Mouse (Mus musculus) mouse embryonic stem cell (cell line): Measurements from ENCODE around the gene Psmc3.

Source experiments
- in situ Hi-C, 2 experiments: fragments of 300-500 bp; cut with MboI; formaldehyde crosslinking; loops; 1 replicate in 1 of 2; 3 replicates in 1 of 2; pipeline ENCODE4 v1.14.3; 2019 to 2020; ENCODE audit warnings: low sequenced_read_pairs in 2 of 2, low pct_unique_long_range_greater_than_20kb in 1 of 2, mixed read lengths in 1 of 2; ENCODE audit not compliant: unreplicated experiment in 1 of 2

The Psmc3 gene

DNA sequence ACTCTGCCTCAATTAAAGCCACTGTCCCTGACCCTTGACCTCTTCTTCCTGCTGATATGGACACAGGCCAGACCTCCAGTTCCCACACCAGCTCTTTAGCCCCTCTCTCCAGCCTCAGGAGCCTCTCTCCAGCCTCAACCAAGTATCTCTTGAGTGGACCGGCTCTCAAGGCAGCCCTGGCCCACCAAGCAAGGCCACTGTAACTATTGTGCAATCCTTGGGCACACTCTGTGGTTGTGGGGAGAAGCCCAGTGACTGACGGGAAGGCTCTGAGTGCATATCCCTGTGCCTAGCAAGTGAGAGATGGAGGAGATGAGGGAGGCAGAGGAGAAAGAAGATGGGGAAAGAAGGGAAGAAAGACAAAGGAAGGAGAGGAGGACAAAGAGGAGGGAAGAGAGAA is 44.3 kb downstream of the Psmc3 start:
- in situ Hi-C loops, result loop anchor here (5.0 kb wide), 2 partner anchors 56 to 66 kb away; no protein-coding TSS in a partner anchor

DNA sequence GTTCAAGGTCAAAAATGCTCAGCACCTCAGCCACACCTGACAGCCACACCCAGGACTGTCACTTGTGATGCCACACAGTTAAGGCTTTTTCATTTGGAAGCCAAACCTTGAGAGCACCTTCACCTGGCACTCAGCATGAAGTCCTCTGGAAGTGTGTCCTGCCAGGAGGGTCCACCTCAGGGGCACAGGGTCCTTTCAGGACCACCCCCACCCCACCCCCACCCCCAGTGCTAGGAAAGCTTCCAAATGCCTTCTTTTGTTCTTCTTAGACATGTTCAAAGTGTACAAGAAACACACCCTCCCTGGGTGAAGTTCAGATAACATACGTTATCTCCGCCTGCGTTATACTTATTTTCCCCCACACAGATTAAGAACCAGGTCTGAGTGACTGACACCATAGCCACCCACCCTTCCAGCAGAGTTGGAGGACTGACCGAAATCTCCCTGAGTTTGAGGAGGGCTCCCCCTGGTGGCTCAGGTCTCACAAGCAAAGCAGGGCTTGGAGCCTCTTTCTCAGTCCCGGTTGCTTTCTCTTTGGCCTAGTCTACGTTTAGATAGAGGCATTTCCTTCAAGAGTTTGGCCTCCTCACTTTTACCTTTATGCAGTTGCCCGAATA is 47.4 kb downstream of the Psmc3 start:
- in situ Hi-C loops, result loop anchor here in 1 of 2 experiments (25.0 kb wide), 1 partner anchor 386 kb away; no protein-coding TSS in a partner anchor

DNA sequence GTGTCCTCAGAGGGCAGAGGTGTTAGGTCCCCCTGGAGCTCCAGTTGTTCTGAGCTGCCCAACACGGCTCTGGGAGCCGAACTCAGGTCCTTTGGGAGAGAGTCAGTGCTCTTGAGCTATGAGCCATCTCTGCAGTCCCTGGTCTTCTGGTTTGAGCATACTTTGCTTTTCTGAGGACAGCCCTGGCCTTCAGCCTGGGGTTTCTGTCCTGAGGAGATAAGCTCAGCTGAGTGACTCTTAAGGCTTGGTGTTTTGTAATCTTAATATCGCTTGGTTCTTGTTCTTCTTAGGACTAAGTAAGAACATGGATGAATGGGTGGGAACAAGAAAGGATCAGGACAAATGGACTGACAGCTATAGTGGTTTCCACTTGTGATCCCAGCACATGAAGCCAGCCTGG is 54.3 kb downstream of the Psmc3 start:
- in situ Hi-C loops, result loop anchor here in 1 of 2 experiments (25.0 kb wide), 1 partner anchor 379 kb away; no protein-coding TSS in a partner anchor

DNA sequence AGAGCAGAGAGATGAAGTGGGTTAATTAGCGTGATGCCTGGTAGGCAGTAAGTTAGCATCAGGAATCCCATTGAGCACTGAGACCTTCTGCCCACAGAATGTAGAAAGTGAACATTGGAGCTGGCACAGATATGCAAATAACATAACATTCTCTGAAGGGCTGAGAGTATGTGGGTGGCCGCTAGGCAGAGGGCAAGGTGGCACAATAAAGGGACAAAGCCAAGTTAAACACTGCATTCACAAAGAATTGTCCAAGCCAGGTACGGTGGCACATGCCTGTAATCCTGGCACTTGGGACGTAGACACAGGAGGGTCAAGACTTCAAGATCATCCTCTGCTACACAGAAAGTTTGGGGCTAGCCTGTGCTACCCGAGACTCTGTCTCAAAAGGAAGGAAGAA is 55.4 kb downstream of the Psmc3 start:
- in situ Hi-C loops, result loop anchor here in 1 of 2 experiments (25.0 kb wide), 1 partner anchor 378 kb away; no protein-coding TSS in a partner anchor

DNA sequence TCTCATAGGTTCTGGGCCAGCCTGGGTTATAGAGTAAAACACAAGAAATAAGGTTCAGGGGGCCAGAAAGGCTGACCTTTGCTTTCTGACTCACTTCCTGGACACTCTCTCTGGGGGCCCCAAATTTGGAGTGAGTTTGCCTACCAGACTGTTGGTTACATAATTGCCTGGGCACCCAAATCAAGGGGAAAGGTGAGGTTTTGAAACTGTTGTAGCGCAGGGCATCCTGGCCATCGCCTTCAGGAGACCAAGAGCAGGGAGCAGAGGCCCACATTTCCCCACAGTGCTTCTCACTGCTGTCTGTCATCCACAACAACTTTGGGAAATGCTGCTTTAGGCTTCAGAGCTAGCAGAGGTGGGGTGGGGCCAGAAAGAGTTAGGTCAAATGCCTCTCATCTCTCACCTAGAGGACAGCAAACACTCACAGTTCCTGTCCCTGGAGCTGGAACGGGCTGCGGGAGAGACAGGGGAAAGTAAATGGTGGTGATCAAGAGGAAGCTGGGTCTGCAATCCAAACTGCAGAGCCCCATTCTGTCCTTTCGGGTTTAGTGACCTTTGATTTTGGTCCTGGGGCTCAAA is 56.1 kb downstream of the Psmc3 start:
- in situ Hi-C loops, result loop anchor here (5.0 to 25.0 kb wide), 4 partner anchors 82 to 377 kb away; no protein-coding TSS in a partner anchor

DNA sequence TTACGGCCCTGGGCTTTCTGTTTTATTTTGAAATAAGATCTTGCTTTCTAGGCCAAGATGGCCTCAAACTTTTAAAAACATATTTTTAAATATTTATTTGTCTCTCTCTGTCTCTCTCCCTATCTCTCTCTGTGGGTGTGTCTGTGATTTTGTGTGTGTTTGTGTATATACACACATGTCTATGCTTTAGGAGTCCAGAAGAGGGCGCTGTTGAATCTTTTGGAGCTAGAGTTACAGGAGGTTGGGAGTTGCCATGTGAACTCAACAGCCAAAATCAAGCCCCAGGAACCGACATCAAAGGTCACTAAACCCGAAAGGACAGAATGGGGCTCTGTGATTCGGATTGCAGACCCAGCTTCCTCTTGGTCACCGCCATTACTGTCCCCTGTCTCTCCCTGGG is 56.6 kb downstream of the Psmc3 start:
- in situ Hi-C loops, result loop anchor here (5.0 to 25.0 kb wide), 4 partner anchors 82 to 377 kb away; no protein-coding TSS in a partner anchor

DNA sequence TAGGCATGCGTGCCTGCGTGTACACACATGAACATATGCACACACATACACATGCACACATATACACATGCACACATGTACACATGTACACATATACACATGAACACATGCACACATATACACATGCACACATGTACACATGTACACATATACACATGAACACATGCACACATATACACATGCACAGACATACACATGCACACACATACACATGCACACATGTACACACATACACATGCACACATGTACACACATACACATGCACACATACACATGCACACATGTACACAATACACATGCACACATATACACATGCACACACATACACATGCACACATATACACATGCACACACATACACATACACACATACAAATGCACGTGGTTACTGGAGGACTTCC is 58.0 kb downstream of the Psmc3 start:
- in situ Hi-C loops, result loop anchor here (5.0 to 25.0 kb wide), 4 partner anchors 80 to 375 kb away; no protein-coding TSS in a partner anchor

DNA sequence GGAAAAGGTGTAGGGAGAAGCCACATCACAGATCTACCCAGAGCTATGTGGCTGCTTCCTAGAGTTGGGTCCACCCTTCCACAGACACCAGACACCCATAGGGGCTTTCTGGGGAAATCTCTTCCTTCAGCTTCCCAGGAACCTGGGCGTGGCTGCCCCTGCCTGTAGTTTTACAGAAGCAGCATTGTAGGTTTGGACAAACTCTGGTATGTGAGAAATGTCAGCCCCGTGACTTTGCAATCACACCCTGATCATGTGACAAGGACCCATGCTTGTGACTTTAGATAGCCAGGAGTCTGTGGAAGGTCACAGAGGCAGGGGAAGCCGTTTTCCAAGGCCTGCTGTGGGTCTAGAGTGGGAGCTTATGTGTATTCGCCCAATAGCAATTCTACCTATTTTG is 58.7 kb downstream of the Psmc3 start:
- in situ Hi-C loops, result loop anchor here (5.0 to 25.0 kb wide), 4 partner anchors 80 to 375 kb away; no protein-coding TSS in a partner anchor

DNA sequence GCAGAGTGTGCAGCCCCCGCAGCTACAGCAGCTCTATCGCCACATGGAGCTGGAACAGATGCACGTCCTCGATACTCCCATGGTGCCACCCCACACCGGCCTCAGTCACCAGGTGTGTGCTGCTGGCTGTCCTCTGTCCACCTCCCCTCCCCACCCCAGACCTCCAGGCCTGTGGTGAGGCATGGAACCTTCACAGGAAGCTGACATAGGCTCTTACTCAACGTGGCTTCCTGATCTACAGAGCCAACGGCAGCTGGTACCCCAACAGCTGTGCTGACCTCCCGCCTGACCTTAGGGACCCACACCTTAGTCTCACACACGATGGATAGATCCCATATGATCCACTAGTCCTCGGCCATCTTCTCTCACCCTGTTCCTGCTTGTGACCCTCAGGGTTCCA is 59.5 kb downstream of the Psmc3 start:
- in situ Hi-C loops, result loop anchor here (5.0 to 25.0 kb wide), 4 partner anchors 79 to 374 kb away; no protein-coding TSS in a partner anchor

DNA sequence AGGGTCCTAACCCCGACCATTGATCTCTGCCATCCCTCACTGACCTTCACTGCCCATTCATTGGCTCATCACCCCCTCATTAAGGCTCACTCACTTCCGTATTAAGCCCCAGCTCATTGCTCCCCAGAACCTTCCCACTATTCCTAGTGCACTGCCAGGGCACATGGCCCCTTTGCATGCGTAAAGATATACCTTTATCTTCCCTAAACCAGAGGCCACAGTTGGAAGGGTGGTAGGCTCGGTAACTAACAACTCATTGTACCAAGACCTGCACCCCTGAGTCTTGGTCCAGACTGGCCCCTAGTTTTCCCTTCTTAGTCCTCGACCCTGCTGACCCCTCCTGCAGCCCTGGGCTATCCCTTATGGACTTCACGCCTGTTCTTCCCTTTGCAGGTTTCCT is 60.0 kb downstream of the Psmc3 start:
- in situ Hi-C loops, result loop anchor here (5.0 to 25.0 kb wide), 4 partner anchors 78 to 373 kb away; no protein-coding TSS in a partner anchor

DNA sequence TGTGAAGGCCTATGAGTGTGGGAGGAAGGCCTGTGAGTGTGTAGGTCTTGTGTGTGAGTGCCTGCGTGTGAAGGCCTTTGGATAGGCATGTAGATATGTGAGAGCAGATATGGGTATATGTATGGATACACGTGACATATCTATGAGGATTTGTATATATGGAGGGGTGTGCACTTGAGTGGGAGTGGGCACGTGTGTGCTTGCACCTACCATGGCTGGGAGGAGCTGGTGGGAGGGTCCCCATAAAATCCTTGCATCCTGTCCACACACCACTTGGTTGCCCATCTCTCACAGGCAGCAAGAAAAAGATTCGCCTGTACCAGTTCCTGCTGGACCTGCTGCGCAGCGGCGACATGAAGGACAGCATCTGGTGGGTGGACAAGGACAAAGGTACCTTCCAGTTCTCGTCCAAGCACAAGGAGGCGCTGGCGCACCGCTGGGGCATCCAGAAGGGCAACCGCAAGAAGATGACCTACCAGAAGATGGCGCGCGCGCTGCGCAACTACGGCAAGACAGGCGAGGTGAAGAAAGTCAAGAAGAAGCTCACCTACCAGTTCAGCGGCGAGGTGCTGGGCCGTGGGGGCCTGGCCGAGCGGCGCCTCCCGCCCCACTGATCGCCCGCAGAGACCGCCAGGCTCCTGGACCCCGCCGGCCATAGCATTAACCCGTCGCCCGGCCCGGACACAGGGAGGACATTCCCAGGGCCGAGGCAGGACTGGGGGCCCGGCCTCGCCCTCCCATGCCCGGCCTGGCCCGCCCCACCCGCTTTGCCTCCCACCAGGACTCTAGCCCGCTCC is 61.2 kb downstream of the Psmc3 start:
- in situ Hi-C loops, result loop anchor here (5.0 to 25.0 kb wide), 4 partner anchors 77 to 372 kb away; no protein-coding TSS in a partner anchor

DNA sequence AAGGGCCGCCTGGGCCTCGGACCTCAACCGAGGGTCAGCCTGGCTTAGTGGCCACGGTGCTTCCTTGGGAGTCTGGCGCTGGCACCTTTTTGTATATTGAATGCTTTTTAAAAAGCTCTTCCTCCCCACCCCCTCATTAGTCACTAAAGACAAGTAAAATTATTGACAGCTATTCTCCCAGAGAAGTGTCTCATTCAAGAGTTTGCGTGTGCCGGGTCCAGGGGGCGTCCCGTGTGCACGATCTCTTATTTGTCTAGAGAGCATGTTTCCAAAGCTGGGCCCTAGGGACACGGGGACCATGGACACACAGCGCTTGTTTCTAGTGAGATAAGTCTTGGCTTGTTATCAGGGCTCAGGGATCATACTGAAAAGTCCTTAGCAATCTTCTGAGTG is 61.8 kb downstream of the Psmc3 start:
- in situ Hi-C loops, result loop anchor here (10.0 to 25.0 kb wide), 3 partner anchors 79 to 372 kb away; no protein-coding TSS in a partner anchor
